Mouse (Mus musculus): ENCODE measurements around the gene Cyp2d22.
"Not testable (repeated sequence)": the region's sequence is repeated elsewhere in the genome, so short reads cannot be mapped to it uniquely, and the experiment has no call there.

Gene Cyp2d22

DNA sequence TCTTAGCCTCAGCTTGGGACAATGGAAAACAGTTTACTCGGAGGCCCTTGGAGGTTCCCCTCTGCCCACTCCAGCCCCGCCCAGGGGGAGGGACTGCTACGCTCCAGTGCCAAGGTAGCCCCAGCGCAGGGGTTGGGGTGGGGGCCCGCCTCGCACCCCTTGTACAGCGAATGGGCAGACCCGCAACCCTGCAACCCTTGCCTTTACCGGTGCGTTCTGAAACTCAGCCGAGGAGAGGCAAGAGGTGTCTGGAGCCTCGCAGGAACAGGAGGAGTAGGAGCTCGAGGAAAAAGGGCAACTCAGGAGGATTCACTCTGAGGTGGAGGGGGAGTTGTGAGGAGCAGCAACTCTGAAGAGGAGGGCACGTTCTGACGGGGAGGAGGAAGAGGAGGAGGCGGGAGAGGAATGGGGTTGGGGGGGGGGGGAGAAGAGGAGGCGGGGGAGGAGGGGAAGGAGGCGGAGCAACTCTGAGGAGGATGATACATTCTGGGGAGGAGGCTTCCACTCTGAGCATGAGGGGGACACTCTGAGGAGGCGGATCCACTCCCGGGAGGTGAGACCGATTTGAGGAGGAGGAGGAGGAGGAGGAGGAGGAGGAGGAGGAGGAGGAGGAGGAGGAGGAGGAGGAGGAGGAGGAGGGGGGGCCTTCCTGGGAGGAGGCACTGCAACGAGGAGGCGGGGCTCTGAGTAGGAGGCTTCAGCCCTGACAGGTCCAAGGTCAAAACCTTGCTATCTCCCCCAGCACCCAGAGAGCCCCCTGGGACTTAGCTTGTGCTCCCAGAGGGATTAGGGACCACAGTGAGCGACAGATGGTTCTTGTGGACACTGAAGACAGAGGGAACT is at the start of gene Cyp2d22:
Gene Cyp2d22 (minus strand): TSS at position 390 of the 843 bp plus-strand sequence.
- DNase-seq (ENCODE audit: low read depth, low spot score) = peak; percentile 55

DNA sequence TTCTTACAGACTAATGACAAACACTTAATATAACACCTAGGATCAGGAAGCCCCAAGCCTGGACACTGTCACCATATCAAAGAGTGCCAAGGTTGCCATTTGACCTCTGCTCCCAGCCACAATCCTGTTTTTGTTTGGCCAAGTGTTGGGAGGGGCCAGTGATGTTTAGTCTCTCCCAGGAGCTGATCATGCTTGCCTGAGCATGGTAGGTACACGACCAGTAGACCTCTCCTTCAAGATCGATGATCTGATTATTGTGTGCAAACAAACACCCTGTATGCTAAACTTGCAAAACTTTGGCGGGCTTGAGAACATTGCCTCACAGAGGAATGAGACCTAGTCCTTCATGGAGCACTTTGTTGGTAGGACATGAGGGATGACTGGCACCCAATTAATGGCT is 43.4 kb upstream of the Cyp2d22 start:
- no peak for DNase-seq (ENCODE audit: low read depth, low spot score)

DNA sequence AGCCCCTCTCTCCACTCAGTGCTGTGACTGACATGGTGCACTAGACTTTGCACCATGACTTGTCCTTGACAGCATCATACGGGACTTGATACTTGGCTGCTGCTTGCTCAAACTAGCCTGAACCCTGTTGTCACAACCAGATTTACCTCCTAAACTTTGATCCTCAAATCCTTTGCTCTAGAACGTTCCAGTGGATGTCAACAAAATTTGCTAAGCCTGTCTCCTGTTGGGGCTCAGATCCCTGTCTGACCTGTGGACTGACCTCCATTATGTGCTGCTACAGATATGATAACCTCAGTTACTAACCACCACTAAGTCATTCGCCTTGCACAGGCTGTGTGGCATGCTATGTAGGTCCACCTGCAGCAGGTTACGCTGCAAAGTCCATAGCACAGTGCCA is 42.9 kb upstream of the Cyp2d22 start:
- no peak for DNase-seq (ENCODE audit: low read depth, low spot score)

DNA sequence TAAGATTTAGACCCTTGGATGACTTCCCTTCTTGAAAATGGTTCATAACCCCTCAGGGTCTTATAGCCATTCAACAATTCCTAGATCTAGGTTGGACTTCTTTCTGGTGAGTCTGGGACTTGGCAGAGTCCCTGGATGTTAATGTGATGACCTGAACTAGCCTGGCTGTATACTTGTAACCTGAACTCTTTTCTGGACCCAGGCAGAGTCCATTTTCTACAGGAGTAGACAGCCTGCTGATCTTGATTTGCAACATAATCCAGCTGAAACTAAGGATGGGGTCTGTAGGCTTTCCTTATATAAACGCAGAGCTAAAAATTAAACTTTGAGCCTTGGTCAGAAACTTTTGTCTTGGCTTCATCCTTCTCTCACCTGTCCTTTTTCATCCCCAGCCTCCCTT is 38.6 kb upstream of the Cyp2d22 start:
- no peak for DNase-seq (ENCODE audit: low read depth, low spot score)

DNA sequence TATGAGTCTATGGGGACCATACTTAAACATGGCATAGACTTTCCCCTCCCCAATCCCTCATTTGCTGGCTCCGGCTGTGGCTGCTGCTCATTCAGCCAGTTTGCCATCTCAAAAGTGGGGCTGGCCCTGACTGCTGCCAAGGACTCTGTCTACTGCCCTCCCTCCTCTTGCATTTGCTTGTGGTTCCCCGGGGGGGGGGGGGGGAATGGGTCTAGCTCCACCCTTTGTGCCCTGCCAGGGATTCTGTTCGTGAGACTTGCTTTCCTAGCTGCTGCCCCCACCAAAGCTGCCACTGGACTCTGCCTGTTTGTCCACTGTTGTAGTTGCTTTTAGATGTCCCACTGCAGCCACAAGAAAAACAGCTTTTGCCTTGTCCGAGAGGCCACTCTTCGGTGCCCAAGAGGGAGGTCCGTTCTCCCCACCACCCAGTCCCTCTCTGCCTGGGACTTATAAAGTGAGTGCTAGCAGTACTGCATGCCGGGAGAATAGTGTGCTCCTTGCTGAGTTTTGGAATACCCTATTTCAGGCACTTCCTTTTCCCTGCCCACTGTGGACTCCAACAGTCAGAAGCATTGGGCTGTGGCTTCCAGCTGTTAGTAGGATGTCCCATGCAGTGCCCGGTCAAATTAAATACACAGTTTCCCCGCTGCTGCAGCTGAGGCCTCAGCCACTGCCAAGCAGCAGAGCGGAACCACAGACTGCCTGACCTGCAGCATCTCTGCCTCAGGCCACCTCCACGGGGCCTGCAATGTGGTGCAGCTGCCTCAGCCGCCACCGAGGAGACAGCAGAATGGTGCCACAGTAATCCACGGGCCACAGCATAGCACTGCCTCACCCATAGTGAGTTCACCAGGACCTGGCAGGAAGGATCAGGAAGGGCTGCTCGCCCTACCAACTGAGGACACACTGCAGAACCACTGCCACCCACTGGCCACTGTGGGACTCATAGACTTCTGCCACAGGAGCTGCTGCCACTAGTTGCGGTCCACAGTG is 37.0 kb upstream of the Cyp2d22 start:
- peak; percentile 75 for DNase-seq (ENCODE audit: low read depth, low spot score)

DNA sequence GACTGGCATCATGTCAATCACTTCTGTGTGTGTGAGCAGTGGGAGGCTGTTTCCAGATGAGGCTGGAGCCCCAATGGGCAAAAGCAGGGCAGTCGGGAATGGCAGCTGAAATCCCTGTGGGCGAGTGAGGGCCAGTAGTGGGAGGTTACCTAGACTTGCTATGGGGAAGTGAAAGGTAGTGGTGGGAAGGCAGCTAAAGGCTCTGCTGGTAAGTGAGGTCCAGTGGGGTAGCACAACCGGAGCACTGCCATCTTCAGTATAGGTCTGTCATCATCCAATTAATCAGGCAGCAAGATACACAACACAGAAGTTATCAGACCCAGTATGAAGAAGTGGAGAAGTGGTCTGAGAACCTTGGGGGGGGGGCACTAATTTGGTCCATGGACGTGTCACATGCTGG is 27.5 kb upstream of the Cyp2d22 start:
- no peak for DNase-seq (ENCODE audit: low read depth, low spot score)

DNA sequence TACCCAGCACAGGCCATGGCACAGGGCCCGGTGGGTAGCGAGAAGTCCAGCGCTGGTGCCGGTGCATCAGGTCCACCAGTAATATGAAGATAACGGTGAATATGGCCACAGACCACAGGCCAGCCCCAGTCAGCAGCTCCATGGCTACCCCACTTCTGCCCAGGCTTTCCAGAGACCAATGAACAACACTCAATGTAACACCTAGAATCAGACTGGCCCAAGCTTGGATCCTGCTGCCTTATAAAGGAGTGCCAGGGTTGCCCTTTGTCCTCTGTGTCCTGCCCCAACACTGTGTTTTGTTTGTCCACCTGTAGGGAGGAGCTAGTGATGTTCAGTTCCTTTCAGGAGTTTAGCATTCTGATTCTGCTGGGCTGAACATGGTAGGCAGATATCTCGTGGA is 26.9 kb upstream of the Cyp2d22 start, which contains the start of gene Cyp2d10:
Gene Cyp2d10 (minus strand): TSS at position 215 of the 400 bp plus-strand sequence.
- no peak for DNase-seq (ENCODE audit: low read depth, low spot score)

DNA sequence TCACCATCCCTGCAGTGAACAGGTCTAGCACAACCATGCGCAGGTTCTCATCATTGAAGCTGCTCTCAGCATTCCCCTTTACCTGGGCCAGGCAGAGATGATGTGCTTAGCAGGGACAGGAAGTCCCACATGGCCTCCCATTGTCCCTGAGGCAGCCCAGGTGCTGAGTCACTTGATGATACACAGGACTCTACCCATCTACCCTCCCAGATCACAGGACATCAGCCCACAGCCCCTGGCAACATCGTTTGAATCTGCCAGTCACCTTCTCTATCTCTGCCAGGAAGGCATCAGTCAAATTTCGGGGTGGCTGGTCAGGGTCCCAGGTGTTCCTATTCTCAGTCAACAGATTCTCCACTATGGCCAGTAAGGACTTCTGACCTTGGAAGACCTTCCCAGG is 24.1 kb upstream of the Cyp2d22 start:
- no peak for DNase-seq (ENCODE audit: low read depth, low spot score)

DNA sequence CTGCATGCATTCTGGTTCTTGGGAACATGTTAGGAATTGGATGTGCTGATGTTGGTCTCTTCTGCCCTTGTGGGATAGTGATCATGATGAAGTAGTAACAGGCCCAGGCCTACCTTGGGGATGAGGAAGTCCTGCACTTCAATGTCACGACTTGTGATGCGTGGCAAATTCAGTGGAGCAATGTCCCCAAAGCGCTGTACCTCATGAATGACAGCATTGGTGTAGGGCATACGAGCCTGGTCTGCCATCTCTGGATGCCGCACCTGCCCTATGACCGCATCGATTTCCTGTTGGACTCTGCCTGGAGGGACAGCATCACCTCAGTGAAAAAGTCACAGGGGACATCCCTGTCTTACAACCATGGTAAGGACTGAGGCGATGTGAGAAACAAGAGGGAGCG is 23.5 kb upstream of the Cyp2d22 start:
- DNase-seq (ENCODE audit: low read depth, low spot score) = no peak

DNA sequence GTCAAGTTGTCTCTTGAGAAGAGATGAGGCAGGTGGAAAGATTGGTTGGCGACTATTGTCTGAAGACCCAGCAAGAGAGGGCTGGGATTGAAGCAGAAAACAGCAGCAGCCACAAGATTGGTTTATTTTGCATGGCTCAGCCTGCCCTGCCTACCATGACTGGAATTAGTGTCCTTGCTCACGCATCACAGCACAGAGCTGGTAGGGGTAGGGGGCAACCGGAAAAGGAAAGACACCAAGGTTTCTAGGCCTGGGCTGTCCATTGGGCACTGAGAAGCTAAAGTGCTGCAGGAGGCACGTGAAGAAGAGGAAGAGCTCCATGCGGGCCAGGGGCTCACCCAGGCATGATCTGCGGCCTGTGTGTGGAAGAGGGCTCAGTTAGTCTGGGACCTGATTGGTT is 22.7 kb upstream of the Cyp2d22 start:
- DNase-seq (ENCODE audit: low read depth, low spot score) = no peak

DNA sequence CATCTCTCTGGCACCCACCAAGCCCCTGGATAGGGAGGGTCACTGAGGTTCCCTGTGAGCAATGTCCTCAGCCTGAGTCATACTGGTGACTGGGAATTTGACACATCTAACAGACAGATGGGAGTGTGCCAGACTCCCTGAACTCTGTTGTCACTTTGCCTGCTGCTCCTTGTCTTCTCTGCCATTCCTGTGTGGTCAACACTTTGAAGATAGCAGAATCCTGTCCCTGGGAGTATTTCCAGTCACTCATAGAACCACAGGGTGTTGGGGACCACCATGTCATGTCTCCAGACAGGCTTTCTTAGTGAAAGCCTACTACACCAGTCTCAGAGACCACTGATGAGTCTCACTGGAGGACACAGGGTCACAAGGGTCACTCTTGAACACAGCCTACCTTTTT is 22.0 kb upstream of the Cyp2d22 start:
- no peak for DNase-seq (ENCODE audit: low read depth, low spot score)

DNA sequence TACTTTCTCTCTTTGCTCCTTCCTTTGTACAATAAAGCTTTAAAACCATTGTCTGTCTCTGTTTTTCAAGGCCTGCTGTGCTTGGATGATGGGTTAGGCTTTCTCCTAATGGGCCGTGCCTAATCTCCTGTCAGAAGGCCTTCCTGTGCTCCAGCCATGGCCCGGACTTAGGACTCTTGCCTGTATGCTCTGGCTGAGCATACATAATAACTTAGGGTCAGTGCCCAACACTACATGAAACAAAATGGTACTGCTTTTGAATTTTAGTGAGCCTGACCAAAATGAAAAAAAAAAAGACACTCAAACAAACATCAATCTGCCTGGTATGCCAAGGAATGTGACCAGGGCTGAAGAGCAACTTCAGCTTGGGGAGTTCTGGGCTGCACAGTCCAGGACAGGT is 21.5 kb upstream of the Cyp2d22 start:
- no peak for DNase-seq (ENCODE audit: low read depth, low spot score)

DNA sequence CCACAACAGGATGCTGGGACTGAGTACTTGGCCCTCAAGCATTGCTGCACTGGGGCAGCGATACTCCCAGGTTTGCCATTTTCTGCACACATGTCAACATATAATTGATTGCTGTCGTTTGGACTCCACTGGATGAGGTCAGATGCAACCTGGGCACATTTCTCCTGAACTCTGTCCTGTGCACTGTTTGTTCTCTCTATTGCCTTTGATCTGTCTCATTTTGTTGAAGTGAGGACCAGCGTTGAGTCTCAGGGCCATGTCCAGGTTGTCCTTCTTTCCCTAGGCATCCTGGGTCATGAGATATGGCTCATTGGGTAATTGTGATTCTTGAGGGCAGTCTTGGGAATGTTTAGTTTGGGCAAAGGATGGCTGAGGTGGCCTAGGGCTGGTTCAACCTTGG is 15.9 kb upstream of the Cyp2d22 start:
- not testable (repeated sequence) for DNase-seq (ENCODE audit: low read depth, low spot score)

DNA sequence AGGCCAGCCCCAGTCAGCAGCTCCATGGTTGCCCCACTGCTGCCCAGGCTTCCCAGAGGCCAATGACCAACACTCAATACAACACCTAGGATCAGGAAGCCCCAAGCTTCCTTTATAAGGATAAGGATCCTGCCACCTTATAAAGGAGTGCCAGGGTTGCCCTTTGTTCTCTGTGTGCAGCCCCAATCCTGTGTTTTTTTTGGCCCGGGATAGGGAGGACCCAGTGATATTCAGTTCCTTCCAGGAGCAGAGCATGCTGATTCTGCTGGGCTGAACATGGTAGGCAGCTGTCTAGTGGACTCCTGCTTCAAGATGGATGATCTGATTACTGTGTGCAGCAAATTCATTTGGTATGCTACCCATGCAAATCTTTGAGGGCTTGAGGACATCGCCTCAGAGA is 13.9 kb upstream of the Cyp2d22 start, which contains the start of gene Cyp2d11:
Gene Cyp2d11 (minus strand): TSS at position 101 of the 400 bp plus-strand sequence.
- not testable (repeated sequence) for DNase-seq (ENCODE audit: low read depth, low spot score)

DNA sequence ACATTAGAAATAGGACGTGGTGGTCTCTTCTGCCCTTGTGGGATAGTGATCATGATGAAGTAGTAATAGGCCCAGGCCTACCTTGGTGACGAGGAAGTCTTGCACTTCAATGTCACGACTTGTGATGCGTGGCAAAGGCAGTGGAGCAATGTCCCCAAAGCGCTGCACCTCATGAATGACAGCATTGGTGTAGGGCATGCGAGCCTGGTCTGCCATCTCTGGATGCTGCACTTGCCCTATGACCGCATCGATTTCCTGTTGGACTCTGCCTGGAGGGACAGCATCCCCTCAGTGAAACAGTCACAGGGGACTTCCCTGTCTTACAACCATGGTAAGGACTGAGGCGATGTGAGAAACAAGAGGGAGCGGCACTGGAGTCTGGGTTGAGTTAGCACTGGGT is 9.9 kb upstream of the Cyp2d22 start:
- not testable (repeated sequence) for DNase-seq (ENCODE audit: low read depth, low spot score)

DNA sequence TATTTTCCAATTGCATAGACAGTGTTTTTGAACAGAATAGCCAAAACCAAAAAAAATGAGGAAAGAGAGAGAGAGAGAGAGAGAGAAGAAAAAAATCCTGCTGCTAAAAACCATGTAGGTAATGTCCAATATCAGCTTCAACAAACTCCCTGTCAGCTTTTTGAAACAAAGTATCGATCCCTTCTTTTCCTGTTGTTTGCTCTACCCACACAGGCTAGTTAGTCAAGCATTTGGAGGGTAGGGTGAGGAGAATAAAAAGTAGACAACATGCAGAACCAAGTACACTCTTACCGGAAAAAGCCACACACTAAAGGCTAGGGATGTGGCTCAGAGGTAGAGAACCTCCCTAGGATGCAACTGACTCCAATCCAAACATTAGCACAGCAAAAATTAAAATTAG is 5.7 kb upstream of the Cyp2d22 start:
- DNase-seq (ENCODE audit: low read depth, low spot score) = no peak

DNA sequence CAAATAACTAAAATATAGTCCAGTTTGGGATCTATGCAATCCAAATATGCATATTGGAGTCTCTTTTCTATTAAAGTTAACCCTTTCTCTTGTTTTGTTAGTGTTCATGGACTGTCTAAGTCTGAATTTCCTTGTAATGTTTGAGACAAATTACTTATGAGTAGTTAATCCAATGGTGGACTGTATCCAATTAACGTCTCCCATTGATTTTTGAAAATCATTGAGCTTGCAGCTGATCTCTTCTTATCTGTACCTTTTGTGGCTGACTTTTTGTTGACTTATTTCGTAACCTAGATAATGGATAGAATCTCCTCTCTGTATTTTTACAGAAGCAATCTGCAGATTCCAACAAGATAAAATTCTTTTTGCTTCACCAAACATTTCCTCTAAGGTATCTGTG is 2.4 kb upstream of the Cyp2d22 start:
- DNase-seq (ENCODE audit: low read depth, low spot score) = no peak

DNA sequence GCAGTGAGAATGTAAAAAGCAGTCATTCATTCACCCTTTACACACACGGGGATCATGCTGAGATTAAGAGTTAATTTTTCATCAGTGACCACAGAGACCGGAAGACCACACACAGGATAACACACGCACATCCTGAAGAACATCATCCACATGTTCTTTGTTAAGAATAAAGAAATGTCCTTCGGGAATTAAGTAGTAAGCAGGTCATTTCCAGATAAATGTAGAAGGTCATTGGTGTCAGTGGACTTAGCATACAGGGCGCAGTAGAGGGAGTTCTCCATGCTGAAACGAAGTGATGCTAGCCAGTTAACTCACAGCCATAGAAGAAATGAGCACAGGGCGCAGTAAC is 628 bp upstream of the Cyp2d22 start:
- no peak for DNase-seq (ENCODE audit: low read depth, low spot score)

DNA sequence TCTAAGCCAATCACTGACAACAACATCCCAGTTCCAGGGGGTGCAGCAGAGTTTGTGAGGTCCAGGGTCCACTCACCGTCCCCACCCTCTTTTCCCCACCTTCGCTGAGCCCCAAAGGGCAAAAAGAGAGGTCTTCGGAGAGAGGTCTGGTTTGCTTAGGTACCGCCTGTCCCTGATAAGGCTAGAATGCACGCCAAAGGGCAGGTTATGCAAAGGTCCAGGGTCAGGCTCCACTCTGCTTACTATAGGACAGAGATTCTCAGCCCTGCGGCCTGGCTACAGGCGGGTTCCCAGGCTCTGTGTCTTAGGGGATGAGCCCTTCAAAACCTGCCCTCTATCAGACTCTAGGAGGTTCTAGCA is 569 bp downstream of the Cyp2d22 start:
- no peak for DNase-seq (ENCODE audit: low read depth, low spot score)

DNA sequence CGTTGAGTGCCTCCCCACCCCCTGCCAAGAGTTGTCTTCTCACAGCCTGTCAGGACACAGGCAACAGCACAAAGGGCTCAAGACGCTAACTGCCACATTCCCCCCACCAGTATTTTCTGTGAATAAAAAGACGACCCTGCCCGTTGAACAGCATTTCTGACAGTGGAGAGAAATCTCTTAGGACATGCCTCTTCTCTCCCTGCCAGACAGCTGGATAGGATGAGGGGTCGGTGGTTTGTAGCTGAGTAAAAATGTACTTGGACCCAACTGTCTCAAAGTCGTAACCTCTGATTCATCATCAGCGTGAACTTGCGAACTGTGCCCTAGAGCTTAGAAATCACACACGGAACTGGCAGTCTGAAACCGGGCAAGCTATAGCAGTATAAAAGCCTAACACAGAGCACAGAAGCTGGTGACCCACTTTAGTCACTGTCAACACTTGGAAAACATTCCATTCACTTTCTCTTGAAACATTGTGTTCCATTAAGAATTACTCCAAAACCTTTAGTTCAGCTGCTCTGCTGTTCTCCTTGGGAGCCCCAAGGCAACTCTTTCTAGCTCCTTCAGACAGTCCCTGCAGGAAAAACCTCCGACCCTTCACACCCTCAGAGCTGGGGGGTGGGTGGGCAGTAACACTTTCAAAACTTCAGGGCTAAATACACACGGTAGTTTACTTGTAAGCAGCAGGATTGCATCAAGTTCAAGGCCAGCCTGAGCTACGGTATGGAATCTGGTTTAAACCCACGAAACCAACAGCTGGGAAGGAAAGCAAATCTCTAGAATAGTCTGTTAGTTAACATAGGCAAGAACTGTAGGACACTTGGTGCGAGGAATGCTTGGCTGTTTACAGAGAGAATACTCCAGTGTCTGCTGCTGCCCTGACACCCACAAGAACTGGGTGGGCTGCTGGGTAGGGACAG is 1.5 kb downstream of the Cyp2d22 start:
- DNase-seq (ENCODE audit: low read depth, low spot score) = no peak

DNA sequence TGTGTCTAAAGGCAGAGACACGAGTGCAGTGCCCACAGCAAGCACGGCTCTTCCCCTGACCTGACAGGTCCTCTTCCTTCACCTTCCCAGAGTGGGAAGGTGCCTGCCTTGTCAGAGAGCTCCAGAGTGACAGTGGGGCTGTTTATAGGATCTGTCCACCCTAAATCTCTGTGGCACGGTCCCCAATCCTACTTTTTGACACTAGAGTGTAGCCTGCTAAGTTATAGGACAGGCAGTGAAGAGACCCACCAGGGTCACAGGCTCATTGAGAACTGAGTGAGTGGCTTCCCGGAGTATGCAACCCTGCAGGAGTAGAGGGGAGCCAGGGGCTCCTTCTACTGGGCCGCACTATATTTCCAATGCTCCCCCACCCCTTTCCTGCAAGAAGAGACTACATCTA is 2.4 kb downstream of the Cyp2d22 start:
- DNase-seq (ENCODE audit: low read depth, low spot score) = no peak

Measured in CD4-positive helper T cell, adult 2 months (primary cell).